Mouse (Mus musculus) olfactory bulb, adult 2 months (tissue): ENCODE measurements at regions not wholly inside any gene's neighbourhood (a gene's known extent, or its start where the extent isn't known, plus 50 kb on each side); places are given as distances from the start of the nearest gene placed in this dataset.

ENCODE experiments used
- H3K27ac ChIP-seq: fragments of 200-500 bp; 2 replicates; pipeline ENCODE4 v1.5.1; 2012; ENCODE audit warnings: low read depth, low read length; ENCODE audit not compliant: insufficient read depth
- H3K4me1 ChIP-seq: fragments of 200-500 bp; 2 replicates; pipeline ENCODE4 v1.6.1; 2012; ENCODE audit warnings: low read length; ENCODE audit not compliant: control insufficient read depth, insufficient read depth
- H3K4me3 ChIP-seq: fragments of 200-500 bp; 2 replicates; pipeline ENCODE4 v1.5.1; 2012; ENCODE audit warnings: mild to moderate bottlenecking, low read depth, low read length, moderate library complexity; ENCODE audit not compliant: insufficient read depth
- CTCF ChIP-seq: fragments of 200-500 bp; IDR thresholded peaks from 2 replicates; pipeline ENCODE4 v1.5.1; 2012; ENCODE audit warnings: low read depth, mild to moderate bottlenecking, low read length, moderate library complexity; ENCODE audit not compliant: insufficient read depth
- POLR2A ChIP-seq: fragments of 200-500 bp; IDR thresholded peaks from 2 replicates; pipeline ENCODE4 v1.6.1; 2012; ENCODE audit warnings: mild to moderate bottlenecking, low read depth, low read length, moderate library complexity; ENCODE audit not compliant: insufficient read depth
- WGBS: fragments of 180-500 bp; shearing (Covaris S2); methylation state at CpG from one replicate; pipeline ENCODE4 v1.1.7; 2018; 5-methylcytosine and 5-hydroxymethylcytosine counted together

DNA sequence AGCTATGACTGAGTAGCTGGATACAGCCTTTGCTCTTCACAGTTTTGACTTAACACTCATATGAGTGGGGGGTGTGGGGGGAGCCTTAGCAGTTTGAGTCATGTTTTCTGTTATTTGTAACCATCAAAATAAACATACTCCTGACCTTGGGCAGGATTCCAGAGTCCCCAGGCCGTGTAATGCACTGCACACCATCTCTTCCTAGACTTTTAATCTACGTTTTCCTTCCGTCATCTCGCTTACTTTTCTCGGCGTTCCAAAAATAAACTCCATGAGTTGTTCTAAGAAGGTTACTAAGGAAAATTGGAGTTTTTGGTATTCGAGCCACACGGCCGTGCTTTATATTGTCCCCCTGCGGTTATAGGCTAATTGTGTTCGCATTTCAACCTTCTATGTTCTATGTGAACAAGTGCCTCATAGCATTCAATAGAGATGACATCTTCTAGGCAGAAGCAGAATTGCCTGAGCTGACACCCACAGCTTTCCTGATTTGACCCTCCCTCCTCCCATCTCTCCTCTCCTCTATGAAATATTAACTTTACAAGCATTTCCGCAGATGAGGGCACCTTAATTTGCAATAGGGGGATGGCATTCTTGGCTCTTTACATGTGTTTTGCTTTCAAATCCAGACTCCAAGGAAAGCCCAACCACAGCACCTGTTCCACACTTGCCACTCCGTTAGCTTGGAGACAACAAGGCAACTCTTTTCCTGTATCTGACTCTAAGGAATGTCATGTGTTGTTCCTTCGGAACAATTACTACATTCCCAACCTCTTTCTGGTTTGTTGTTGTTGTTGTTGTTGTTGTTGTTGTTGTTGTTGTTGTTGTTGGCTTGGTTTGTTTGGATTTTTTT, 276.2 kb upstream of the Atp2b1 start:
- no peak overlapping the region for H3K4me3 ChIP-seq
- 56% methylated on average over 14 of the region's 14 CpGs for WGBS
- TF ChIP-seq CTCF = no peak
- TF ChIP-seq POLR2A = no peak
- H3K27ac ChIP-seq = peak overlapping the region; percentile 45
- no peaks in the 10 kb centered on the region for H3K4me1 ChIP-seq

GRCm38 (mm10) chr10:98645681-98646122, 268.5 kb upstream of the Atp2b1 start:
- TF ChIP-seq POLR2A = no peak
- no peak for TF ChIP-seq CTCF
- Histone ChIP-seq H3K4me1 (no peaks in the 10 kb centered on the region), H3K4me3 (no peak overlapping the region), H3K27ac (no peak overlapping the region)
- 69% methylated on average over 10 of the region's 10 CpGs for WGBS

DNA sequence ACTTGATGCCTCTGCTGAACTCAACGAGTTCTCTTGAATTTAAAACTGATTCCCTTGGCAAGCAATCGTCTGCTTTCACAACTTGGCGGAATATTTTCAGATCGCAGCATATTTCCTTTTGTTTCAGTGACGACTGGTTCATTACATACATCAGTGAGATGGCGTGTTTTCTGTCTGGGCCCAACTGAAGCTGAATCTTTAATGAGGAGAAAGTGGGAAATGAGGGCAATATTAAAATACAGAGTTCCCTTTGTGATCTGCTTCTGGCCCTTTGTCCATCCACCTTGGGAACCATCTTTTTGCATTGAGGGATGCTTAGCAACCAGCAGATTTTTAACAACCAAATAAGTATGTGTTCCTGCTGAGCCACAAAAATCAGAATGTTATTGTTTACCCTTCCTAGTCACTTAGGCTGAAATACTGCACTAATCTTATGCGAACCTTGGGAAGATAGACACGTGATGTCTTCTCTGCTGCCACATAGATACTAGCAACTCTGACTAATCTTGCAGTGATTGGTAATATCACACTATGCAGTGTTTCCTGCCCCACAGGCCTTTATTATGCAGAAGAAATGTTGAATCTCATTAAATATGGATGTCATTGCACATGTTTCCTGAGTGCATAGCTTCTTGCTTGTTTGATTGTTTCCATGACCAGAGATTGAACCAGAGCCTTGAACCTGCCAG, 267.8 kb upstream of the Atp2b1 start:
- Histone ChIP-seq H3K4me3 (no peak overlapping the region), H3K27ac (no peak overlapping the region), H3K4me1 (no peaks in the 10 kb centered on the region)
- WGBS = 55% methylated on average over 8 of the region's 8 CpGs
- TF ChIP-seq POLR2A = no peak

- Histone ChIP-seq H3K4me3 (no peak overlapping the region), H3K4me1 (no peaks in the 10 kb centered on the region), H3K27ac (no peak overlapping the region)
- WGBS = 90% methylated on average over 7 of the region's 7 CpGs
- TF ChIP-seq POLR2A = no peak
- no peak for TF ChIP-seq CTCF
Measured at GRCm38 (mm10) chr10:98648710-98649245, 265.4 kb upstream of the Atp2b1 start.

- TF ChIP-seq CTCF (no peak), POLR2A (no peak)
- WGBS = 94% methylated on average over 4 of the region's 4 CpGs
- H3K4me1 ChIP-seq = no peaks in the 10 kb centered on the region
- H3K27ac ChIP-seq = no peak overlapping the region
- no peak overlapping the region for H3K4me3 ChIP-seq
Measured at GRCm38 (mm10) chr10:98650533-98650932, 263.7 kb upstream of the Atp2b1 start.

DNA sequence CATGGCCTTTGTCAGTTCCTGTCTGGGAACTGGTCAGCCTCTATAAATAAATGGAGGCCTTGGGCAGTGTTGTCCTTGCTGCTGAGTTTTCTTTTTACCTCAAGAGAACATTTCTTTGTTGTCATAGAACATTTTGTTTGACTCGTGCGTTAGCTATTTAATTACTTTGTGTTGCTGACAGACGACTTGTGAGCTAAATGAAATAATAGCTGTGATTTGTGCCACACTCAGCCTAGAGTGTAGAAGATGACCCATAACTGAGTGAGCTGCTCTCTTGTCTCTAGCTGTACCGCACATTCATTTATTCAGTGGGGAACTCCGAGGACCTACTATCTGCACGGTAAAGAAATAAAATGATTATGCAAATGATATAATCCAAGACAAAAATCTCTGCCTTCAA, 263.1 kb upstream of the Atp2b1 start:
- H3K4me1 ChIP-seq = no peaks in the 10 kb centered on the region
- H3K4me3 ChIP-seq = no peak overlapping the region
- WGBS = 87% methylated on average over 6 of the region's 6 CpGs
- no peak overlapping the region for H3K27ac ChIP-seq
- TF ChIP-seq CTCF (no peak), POLR2A (no peak)

GRCm38 (mm10) chr10:98651599-98651998, 262.6 kb upstream of the Atp2b1 start:
- TF ChIP-seq CTCF (no peak), POLR2A (no peak)
- WGBS = 96% methylated on average over 5 of the region's 5 CpGs
- Histone ChIP-seq H3K27ac (no peak overlapping the region), H3K4me3 (no peak overlapping the region), H3K4me1 (no peaks in the 10 kb centered on the region)

GRCm38 (mm10) chr10:98652084-98652483, 262.1 kb upstream of the Atp2b1 start:
- TF ChIP-seq POLR2A (no peak), CTCF (no peak)
- Histone ChIP-seq H3K4me3 (no peak overlapping the region), H3K27ac (no peak overlapping the region), H3K4me1 (no peaks in the 10 kb centered on the region)
- WGBS = 97% methylated on average over 2 of the region's 2 CpGs

DNA sequence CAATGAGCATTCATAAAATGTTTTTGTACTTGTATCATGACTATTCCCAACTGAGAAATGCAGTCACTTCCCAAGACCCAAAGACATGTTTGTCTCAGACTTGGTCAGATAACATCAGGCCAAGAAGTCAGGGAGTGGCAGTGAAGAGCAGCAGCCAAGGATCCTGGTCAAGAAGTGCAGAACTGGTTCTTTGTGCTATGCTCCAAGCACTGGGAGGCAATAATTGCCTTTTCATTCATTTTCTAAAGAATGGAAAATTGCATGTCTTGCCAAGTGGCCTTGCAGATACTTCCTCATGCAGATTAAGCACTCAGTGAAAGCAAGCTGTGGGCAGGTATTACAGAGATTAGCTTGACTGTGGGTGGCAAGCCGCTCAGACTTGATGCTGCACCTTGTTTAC, 253.5 kb upstream of the Atp2b1 start:
- WGBS = 80% methylated on average over 1 of the region's 1 CpGs
- no peak overlapping the region for H3K27ac ChIP-seq
- TF ChIP-seq POLR2A (no peak), CTCF (no peak)
- H3K4me3 ChIP-seq = no peak overlapping the region
- H3K4me1 ChIP-seq = no peaks in the 10 kb centered on the region
